Mouse (Mus musculus) layer of hippocampus, adult 11-12 months (tissue): ENCODE measurements around the gene Tigit.
A peak's percentile ranks its signal among the peaks of the same experiment; 100 is the strongest.

ENCODE experiments used
- DNase-seq: peaks from one replicate; pipeline ENCODE4 v3.0.0; 2022; ENCODE audit warnings: low spot score

Gene Tigit

GRCm38 (mm10) chr16:43663978-43664579 is at the start of gene Tigit:
Tigit (minus strand) TSS chr16:43664146.
- no peak for DNase-seq

GRCm38 (mm10) chr16:43711361-43711760 is 47.4 kb upstream of the Tigit start:
- DNase-seq, result no peak

DNA sequence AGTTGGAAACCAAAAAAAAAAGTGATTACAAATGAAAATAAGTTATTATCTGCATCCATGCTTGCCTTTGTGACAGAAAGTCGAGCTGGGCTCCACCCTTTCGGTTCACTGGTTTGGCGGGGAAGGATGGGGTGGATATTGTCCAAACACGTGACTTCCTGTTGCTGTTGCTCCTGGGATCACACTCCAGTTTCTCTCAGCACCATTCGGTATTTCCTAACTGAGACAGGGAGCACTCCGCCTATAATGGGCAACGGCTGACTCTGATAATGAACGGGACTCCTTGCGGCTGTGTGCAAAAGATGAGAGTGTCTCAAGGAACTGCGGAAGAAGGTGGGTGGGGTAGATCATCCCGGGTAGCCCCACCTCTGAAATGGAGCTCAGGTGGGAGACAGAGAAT is 46.7 kb upstream of the Tigit start:
- peak; percentile 23 for DNase-seq

DNA sequence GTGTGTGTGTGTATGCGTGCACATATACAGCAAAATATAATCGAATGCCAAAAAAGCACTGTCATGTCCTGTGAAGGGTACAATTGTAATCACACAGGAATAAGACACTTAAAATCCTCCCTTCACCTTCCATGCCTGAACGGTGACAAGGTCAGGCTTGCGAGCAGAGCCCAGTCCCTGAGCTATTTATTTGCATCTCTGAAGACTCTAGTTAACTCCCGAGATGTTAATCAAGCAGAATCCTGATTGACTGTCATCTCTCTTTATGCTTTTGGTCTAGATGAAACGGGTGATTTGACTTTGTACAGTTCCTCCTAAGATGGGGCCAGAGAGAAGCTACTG is 46.2 kb upstream of the Tigit start:
- DNase-seq, result no peak

- DNase-seq, result peak; percentile 20
Observed at GRCm38 (mm10) chr16:43709432-43710133, 45.6 kb upstream of the Tigit start.

- peak; percentile 17 for DNase-seq
Observed at GRCm38 (mm10) chr16:43709062-43709413, 45.1 kb upstream of the Tigit start.

DNA sequence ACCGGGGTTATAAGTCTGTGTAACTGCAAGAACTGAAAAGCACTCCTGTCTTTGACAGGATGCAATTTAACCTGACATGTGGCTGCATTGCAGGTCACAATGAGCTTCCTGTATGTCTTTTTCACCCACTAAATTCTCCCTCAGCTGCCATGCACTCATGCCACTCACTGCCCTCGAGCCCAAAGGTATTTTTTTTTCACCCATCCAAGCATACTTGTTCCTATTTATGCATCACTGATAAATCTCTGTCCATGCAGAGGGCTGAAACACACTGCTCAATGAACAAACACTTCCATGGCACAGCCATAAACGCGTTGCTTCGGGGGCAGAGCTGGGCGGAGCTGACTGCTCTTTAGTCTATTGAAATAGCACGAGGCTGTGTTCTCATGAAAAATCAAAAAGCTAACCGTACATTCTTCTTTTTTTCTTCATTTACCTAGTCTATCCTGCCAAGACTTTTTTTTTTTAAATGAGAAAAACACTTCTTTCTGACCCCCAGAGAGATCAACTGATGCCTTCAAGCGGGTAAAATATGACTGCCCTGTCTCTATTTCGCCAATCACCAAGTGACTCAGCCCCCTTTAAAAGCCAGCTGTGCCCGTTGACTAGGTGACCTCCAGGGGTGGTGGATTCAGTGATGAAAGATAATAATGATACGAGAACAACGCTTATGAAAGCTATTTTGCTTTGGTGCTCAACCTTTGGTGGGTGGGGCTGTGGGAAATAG is 44.6 kb upstream of the Tigit start:
- no peak for DNase-seq

GRCm38 (mm10) chr16:43701765-43702504 is 38.0 kb upstream of the Tigit start:
- no peak for DNase-seq

GRCm38 (mm10) chr16:43700575-43700974 is 36.6 kb upstream of the Tigit start:
- no peak for DNase-seq

DNA sequence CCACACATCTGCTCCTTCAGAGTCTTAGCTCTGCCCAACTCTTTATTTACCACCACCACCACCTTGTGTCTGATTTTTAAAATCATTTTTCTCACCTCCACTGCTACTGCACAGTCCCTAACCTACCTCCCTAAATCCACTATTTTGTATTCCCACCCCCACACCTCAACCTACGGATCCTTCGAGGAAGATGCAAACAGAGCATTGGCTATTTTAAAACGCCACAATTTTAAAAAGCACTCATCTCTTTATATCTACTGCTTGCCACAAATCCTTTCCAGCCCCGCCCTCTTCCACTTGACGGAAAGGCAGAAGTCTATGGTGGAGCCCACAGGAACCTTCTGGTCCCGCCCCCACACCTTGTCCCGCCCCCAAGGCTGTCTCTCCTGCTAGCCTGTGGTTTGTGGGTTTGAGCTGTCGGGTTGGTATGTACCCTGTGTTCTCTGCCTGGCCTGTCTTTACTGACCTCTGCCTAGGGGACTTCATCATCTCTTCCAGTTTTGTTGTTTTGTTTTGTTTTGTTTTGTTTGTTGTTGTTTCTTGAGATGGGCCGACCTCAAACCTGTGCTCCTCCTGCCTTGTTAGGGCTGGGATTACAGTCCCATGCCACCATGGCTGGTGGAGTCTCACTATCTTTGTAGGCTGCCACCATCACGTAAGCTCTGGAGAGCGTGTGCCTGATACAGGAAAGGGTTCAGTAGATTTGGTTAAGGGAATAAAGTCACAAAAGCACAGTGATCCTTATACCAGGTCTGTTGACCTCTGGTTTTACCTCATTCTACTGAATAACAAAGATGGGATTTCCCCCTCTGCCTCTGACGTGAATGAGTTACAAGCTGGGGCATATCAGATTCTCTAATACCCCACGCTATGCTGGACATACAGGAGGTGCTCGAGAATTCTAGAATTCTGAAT is 35.0 kb upstream of the Tigit start:
- no peak for DNase-seq

DNA sequence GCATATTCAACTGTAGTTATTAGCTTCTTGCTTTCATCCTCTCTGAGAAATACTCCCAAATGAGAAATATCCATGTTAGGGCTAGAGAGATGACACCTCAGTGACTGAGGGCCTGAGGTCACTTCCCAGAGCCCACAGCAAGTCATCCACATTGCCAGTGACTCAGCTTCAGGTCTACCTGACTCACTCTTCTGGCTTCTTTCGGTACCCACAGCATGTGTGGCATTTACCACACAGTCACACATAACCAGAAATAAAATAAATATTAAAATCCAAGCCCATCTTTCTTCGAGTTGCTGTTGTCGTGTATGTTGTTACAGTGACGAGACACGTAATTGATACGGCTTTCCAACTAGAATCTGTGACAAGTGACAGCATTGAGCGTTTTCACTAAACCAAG is 33.8 kb upstream of the Tigit start:
- no peak for DNase-seq

- no peak for DNase-seq
Observed at GRCm38 (mm10) chr16:43695852-43696251, 31.9 kb upstream of the Tigit start.

DNA sequence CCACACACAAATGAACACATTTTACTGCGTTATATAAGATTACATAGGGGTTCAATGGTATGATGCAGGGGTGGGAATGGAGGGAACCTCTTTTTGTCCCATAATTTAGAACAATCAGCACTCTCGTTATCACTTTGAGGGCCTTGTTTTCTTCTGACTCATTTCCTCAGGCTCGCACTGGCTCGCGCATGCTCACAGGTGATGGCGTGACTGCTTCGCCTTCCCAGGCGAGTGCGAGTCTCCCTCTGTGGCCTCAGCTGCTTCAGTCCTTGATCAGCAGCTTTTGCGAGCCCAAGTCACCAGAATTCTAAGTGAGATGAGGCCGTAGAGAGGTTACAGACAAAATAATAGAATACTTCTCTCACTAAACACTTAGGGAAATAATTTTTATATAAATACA is 30.2 kb upstream of the Tigit start:
- DNase-seq, result no peak

DNA sequence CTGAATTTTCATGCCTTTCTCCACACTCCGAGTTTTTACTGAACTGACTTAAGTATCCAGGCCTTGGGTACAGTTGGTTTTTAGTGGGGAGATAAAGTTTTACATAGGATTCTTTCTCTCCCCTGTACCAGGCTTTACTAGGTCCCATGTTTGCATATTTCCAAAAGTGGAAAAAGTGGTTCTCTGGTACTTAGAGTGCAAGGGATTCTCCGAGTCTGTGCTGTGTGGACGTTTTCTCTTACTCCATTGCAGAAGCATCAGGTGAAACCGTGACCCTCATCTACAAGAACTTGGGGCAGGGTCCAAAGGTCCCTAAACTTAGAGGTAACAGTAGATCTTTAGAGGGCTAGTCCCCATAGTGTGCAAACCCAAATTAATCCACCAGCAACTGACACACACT is 28.7 kb upstream of the Tigit start:
- DNase-seq, result no peak

DNA sequence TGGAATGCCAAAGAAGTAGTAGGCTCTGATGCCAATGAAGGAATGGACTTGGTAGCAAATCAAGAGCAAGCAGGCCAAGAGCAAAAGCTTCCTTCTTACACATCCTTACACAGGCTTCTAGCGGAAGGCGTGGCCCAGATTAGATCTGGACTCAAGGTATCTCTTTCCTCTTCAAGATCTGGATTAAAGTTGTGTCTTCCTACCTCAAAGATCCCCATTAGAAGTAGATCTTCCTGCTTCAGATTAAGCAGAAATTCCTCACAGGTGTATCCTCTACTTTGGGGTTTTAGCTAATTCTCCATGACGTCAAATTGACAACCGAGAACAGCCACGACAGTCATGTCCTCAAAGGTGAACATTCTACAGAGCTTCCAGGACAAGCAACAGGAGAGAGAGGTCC is 27.8 kb upstream of the Tigit start:
- DNase-seq, result no peak

DNA sequence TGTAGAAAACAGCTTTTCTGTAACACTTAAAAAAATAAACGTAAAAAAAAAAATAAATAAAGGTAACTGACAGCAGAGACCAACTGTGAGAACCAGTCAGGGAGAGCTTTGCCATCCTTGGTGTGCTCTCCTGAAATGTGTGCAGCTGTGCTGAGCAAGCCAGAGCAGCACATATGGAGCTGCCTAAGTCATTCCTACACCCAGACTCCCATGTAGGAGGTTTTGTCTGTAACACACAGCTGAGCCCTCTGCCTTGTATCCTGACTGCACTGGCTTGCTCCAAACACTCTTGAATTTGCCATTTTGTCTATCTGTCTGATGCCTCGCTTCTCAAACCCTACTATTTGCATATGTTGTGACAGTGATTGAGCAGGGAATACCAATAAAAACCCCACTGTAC is 27.0 kb upstream of the Tigit start:
- DNase-seq, result peak; percentile 9

GRCm38 (mm10) chr16:43690211-43690690 is 26.3 kb upstream of the Tigit start:
- no peak for DNase-seq

- DNase-seq, result no peak
Observed at GRCm38 (mm10) chr16:43687968-43688367, 24.0 kb upstream of the Tigit start.

DNA sequence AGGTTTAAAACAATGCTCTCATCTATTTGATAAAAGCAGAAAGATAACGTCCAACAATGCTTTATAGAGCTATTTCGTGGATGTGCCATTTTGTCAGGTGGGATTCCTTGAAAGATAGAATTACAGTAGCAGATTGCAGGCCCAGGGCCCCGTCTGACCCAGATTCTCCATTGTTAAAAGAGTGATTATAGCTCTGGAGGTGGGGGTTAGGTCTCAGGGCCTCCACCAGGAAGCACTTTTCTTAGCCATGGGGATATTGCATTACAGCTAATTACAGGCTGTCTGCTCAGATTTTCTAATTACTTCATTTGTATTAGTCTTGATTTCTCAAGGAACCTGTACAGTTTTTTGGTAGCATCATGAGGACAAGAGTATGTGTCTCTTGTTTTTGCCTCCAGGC is 10.5 kb upstream of the Tigit start:
- no peak for DNase-seq

DNA sequence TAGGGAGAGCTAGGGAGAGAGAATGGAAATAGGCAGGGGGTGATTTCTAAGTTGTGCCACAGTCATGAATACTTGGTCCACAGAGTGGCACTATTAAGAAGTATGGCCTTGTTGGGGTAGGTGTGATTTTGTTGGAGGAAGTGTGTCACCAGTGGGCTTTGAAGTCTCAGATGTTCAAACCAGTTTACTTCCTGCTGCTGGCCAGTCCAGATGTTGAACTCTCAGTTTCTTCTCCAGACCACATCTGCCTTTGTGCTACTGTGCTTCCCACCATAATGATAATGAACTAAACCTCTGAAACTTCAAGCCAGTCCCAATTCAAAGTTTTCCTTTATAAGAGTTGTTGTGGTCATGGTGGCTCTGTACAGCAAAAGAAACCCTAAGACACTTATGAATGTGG is 8.8 kb upstream of the Tigit start:
- DNase-seq, result no peak

DNA sequence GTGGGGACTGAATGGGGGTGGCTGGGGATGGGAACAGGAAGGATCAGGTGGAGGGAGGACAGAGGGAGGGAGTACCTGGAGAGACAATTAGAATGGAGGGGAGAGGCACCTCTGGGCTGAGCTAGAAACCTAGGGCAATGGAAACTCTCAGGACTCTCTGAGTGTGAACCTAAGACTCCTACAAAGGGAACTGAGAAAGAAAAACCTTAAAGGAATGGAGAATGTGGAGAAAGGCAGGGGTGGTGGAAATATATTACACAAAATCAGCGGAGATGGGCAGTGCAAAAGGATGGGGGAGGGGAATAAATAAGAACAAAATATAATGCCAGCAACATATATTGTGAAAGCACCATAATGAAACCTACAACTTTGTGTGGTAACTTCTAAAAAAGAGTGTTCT is 8.0 kb upstream of the Tigit start:
- no peak for DNase-seq

GRCm38 (mm10) chr16:43668294-43668693 is 4.3 kb upstream of the Tigit start:
- DNase-seq, result no peak
